Comparison of ENCODE assay signal across 10 mouse cellular contexts in the genomic region with DNA sequence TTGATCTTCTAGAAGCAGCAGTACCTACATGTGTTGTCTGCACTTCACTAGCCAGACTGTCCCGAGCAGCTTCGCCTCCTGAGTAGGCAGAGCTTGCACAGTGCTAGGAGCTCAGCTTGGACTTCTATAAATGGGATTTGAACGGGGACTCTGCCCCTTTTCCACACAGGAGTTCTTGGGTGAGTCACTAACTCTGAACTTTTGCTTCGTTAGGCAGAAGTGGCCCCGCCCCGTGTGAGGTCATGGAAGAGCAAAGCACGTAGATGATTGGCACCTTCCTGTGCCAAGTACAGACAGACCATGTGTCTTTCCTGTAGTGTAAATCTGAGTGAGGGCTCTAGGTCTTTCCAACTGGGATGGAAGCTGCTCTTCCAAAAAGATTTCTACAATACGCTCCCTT.
DNase-seq lines count a peak whose midpoint lies in the region; ATAC-seq and TF ChIP-seq lines count a peak whose summit lies in the region.
"Had no signal": no experiment of that assay in that cellular context is flagged by ENCODE, and none has a peak within 500 bp of the region (broad histone marks: within the 10 kb centered on the region; RNA-seq: fewer than 3 reads in every experiment).

No protein-coding gene starts in this region.

- no peak overlapping the region for H3K9ac ChIP-seq in intestine, embryonic 16.5 days (ENCODE audit: low read depth, low read length)
- no peak overlapping the region for H3K9ac ChIP-seq in stomach, postnatal 0 days (ENCODE audit: low read length)
- H3K9ac ChIP-seq: forebrain, postnatal 0 days had no signal

- H3K4me3 ChIP-seq in intestine, embryonic 16.5 days (ENCODE audit: low read length): no peak overlapping the region
- no peak overlapping the region for H3K4me3 ChIP-seq in stomach, postnatal 0 days (ENCODE audit: low read depth, low read length)

- DNase-seq in cerebellum, adult 8-10 months: peak; percentile 12
- no peak for DNase-seq in cerebellum, postnatal 10 days
- DNase-seq in thymus, postnatal 0 days (ENCODE audit: low spot score): peak; percentile 10
- DNase-seq in thymus, postnatal 10 days (ENCODE audit: low spot score in 2 of 2): no peak
- peak; percentile 77 for DNase-seq in stomach, postnatal 0 days (ENCODE audit: low spot score)
- no peak for DNase-seq in frontal cortex, postnatal 10 days (ENCODE audit: low spot score in 2 of 2)
- DNase-seq in B cell, adult 2 months: no peak
- DNase-seq: forebrain, postnatal 0 days; heart, postnatal 36 days had no signal

- H3K27ac ChIP-seq in intestine, embryonic 16.5 days (ENCODE audit: low read length): no peak overlapping the region
- H3K27ac ChIP-seq in stomach, postnatal 0 days (replicated peaks): no peak overlapping the region

- 77% methylated on average over 8 of the region's 8 CpGs for WGBS in intestine, embryonic 16.5 days
- 62% methylated on average over 8 of the region's 8 CpGs for WGBS in stomach, postnatal 0 days

- TF ChIP-seq CTCF in stomach, postnatal 0 days (IDR thresholded peaks at IDR 0.05; ENCODE audit: low read depth): no peak

- H3K36me3 ChIP-seq in intestine, embryonic 16.5 days (ENCODE audit: control insufficient read depth, insufficient read depth, low read length): no peaks in the 10 kb centered on the region
- H3K36me3 ChIP-seq in stomach, postnatal 0 days (ENCODE audit: control insufficient read depth, insufficient read depth, low read length): no peaks in the 10 kb centered on the region

- H3K4me1 ChIP-seq in intestine, embryonic 16.5 days (ENCODE audit: control insufficient read depth, insufficient read depth, low read length): no peaks in the 10 kb centered on the region
- no peaks in the 10 kb centered on the region for H3K4me1 ChIP-seq in stomach, postnatal 0 days (replicated peaks; ENCODE audit: control insufficient read depth, insufficient read depth)

- no peaks in the 10 kb centered on the region for H3K27me3 ChIP-seq in intestine, embryonic 16.5 days (replicated peaks; ENCODE audit: control insufficient read depth, insufficient read depth, low read length)
- no peaks in the 10 kb centered on the region for H3K27me3 ChIP-seq in stomach, postnatal 0 days (ENCODE audit: control insufficient read depth, insufficient read depth, low read length)

- H3K4me2 ChIP-seq in intestine, embryonic 16.5 days (ENCODE audit: low read depth, low read length): no peak overlapping the region
- no peak overlapping the region for H3K4me2 ChIP-seq in stomach, postnatal 0 days (replicated peaks; ENCODE audit: low read depth)

- TF ChIP-seq EP300 in stomach, postnatal 0 days (optimal IDR thresholded peaks at IDR 0.05): no peak

- no peaks in the 10 kb centered on the region for H3K9me3 ChIP-seq in intestine, embryonic 16.5 days (ENCODE audit: control insufficient read depth, low read length)
- no peaks in the 10 kb centered on the region for H3K9me3 ChIP-seq in stomach, postnatal 0 days (ENCODE audit: control insufficient read depth, low read length)

- ATAC-seq in intestine, embryonic 16.5 days: peak; percentile 82
- ATAC-seq in stomach, postnatal 0 days (ENCODE audit: low FRiP score, low TSS enrichment): peak; percentile 76
- ATAC-seq: forebrain, postnatal 0 days had no signal

Comparison
In these comparisons a context has a peak if more than half of its experiments do, and no peak if none do; other contexts are left out.
1. DNase-seq: peak in cerebellum, adult 8-10 months (single experiment), thymus, postnatal 0 days (single experiment) and stomach, postnatal 0 days (single experiment); none in cerebellum, postnatal 10 days (0 of 2), thymus, postnatal 10 days (0 of 2), frontal cortex, postnatal 10 days (0 of 2) and B cell, adult 2 months (0 of 2).